Mouse (Mus musculus) limb, embryonic 11.5 days (tissue): ENCODE results near the gene Gm21761. TPM values are rescaled to one million over a fixed set of nuclear protein-coding genes. Genes with fewer than 3 reads are reported as not detected.
"Not testable (repeated sequence)": the region's sequence is repeated elsewhere in the genome, so short reads cannot be mapped to it uniquely, and the experiment has no call there.

Experiments used
- ATAC-seq: fragments of 200-750 bp; cut with Nextera tagmentation; 2 replicates; pipeline ENCODE4 v1.8.0; 2017; ENCODE audit warnings: low read depth; ENCODE audit not compliant: insufficient number of reproducible peaks, low FRiP score, low TSS enrichment
- DNase-seq: peaks from one replicate; pipeline ENCODE4 v3.0.0-alpha.2; 2015; ENCODE audit warnings: low spot score
- H3K27ac ChIP-seq: fragments of 300-500 bp; sonication (generic); replicated peaks from 2 replicates; pipeline ENCODE4 v1.5.1; 2014; ENCODE audit warnings: low read depth, mild to moderate bottlenecking, low read length
- H3K27me3 ChIP-seq: fragments of 300-500 bp; sonication (generic); 2 replicates; pipeline ENCODE4 v1.6.1; 2014; ENCODE audit warnings: mild to moderate bottlenecking, low read length, mixed read lengths; ENCODE audit not compliant: control insufficient read depth, insufficient read depth
- H3K36me3 ChIP-seq: fragments of 300-500 bp; sonication (generic); 2 replicates; pipeline ENCODE4 v1.6.1; 2014; ENCODE audit warnings: mild to moderate bottlenecking, low read length, moderate library complexity, mixed read lengths; ENCODE audit not compliant: control insufficient read depth, insufficient read depth
- H3K4me1 ChIP-seq: fragments of 300-500 bp; sonication (generic); 2 replicates; pipeline ENCODE4 v1.6.1; 2014; ENCODE audit warnings: low read length, mixed read lengths; ENCODE audit not compliant: control insufficient read depth, insufficient read depth
- H3K4me2 ChIP-seq: fragments of 300-500 bp; sonication (generic); 2 replicates; pipeline ENCODE4 v1.6.1; 2014; ENCODE audit warnings: low read depth, mild to moderate bottlenecking, moderate library complexity; ENCODE audit not compliant: severe bottlenecking
- H3K4me3 ChIP-seq: fragments of 300-500 bp; sonication (generic); 2 replicates; pipeline ENCODE4 v1.5.1; 2014; ENCODE audit warnings: low read depth, low read length
- H3K9ac ChIP-seq: fragments of 300-500 bp; sonication (generic); 2 replicates; pipeline ENCODE4 v1.6.1; 2014; ENCODE audit warnings: mild to moderate bottlenecking, low read length
- H3K9me3 ChIP-seq: fragments of 300-500 bp; sonication (generic); 2 replicates; pipeline ENCODE4 v1.6.1; 2016; ENCODE audit warnings: low read length; ENCODE audit not compliant: control insufficient read depth
- WGBS: fragments of 180-500 bp; shearing (Covaris S2); extraction: QIAGEN DNeasy Blood & Tissue Kit; methylation state at CpG from one replicate; pipeline ENCODE4 v1.1.7; 2014; 5-methylcytosine and 5-hydroxymethylcytosine counted together
- polyA plus RNA-seq: library from polyadenylated mRNA; unstranded; fragments of >200 nt; fragmentation: Nextera tagmentation; extraction: Ambion mirVana; gene quantifications from 2 replicates; pipeline ENCODE4 v1.2.1, GENCODE M21; 2014

Gm21761 gene
- polyA plus RNA-seq, 1 experiment from 2014 or later, result not detected

DNA sequence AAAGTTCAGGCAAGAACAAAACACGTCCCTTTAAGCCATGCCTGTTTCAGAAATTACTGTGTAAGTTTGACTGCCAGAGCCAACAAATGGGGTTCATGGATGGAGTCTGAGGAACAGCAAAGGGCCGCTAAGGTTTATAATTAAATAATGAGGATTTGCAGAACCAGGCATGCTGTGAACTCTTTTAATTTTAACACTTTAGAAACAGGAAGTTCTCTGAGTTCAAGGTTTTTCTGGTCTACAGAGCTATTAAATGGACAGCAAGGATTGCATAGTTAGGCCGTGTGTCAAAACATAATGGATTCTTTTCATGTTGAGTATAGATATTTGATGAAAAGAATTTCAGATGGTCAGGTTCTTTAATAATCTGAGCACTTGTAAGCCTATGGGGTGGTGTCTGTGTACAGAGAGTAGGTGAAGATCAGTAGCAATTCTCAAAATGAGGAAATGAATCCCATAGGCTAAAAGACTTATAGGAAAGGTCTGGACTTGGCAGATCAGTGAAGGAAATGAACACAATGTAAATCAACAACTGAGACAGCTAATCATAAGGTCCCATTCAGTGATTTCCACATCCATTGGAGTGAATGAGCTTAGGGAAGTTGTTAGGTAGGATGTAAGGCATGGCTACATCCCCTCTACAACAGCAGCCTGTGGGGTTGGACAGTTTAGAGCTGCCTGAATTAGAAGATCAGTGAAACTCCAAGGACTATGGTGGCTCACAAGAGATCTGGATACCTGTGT, 4.3 kb downstream of the Gm21761 start:
- WGBS, result 75% methylated on average over 2 of the region's 3 CpGs
- not testable (repeated sequence) for H3K4me2 ChIP-seq, ATAC-seq, H3K27ac ChIP-seq, H3K4me1 ChIP-seq, H3K36me3 ChIP-seq, DNase-seq, H3K9me3 ChIP-seq, H3K9ac ChIP-seq, H3K27me3 ChIP-seq, H3K4me3 ChIP-seq

DNA sequence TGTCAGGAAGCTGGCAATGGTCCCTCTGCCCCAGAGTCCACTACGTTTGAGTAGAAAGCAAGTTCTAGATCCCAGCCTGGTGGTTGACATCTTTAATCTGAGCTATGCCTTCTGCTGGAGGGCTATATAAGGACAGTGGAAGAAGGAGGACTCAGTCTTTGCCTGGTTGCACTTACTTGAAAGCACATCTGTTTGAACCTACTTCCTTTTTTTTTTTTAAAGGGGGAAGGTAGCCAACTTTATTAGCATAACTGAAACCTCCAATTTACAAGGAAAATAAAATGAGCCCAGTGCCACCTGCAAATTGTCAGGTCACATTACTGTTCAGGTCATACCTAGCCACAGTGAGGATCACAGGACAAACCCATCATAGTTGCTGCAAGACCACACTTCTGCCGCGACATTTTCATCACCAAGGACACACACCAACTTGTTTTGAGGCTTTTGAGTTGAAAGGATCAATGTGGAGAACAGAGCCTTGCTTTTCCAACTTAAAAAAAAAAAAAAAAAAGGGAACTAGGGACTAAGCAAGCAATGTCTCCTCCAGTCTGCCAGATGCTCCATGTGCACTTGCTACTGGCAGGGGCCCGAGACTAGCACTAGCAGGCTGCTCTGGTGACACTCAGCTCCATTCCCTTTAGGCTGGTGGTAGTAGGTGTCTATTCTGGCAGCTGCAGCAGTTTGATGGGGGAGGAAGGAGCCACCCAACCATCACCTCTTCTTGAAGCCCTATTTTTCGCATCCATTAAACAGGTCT, 11.9 kb downstream of the Gm21761 start:
- H3K9me3 ChIP-seq, H3K4me2 ChIP-seq, H3K4me3 ChIP-seq, DNase-seq, H3K36me3 ChIP-seq, H3K4me1 ChIP-seq, ATAC-seq, H3K27ac ChIP-seq, H3K9ac ChIP-seq, H3K27me3 ChIP-seq: not testable (repeated sequence)
- WGBS, result 76% methylated on average over 4 of the region's 5 CpGs

DNA sequence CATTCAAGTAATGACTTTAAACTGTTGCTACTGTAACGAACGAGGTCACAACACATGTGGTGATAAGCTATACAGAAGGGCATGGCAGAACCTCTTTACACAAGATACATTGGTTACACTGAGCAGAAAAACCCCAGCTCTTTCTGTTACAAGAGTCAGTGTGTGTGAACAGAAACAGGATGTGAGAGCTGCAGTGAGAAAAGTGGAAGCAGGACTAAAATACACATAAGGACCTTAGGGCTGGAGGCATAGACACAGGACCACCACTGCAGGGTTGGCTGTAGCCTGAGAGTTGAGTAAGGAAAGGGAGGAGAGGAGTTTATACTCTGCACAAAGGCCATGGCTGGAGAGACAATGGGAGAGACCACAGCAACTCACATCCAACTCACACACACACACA, 12.6 kb downstream of the Gm21761 start:
- H3K9me3 ChIP-seq, H3K27me3 ChIP-seq, DNase-seq, H3K27ac ChIP-seq, H3K9ac ChIP-seq, H3K4me3 ChIP-seq, H3K4me1 ChIP-seq, H3K36me3 ChIP-seq, H3K4me2 ChIP-seq, ATAC-seq: not testable (repeated sequence)
- WGBS, result 67% methylated on average over 2 of the region's 2 CpGs

DNA sequence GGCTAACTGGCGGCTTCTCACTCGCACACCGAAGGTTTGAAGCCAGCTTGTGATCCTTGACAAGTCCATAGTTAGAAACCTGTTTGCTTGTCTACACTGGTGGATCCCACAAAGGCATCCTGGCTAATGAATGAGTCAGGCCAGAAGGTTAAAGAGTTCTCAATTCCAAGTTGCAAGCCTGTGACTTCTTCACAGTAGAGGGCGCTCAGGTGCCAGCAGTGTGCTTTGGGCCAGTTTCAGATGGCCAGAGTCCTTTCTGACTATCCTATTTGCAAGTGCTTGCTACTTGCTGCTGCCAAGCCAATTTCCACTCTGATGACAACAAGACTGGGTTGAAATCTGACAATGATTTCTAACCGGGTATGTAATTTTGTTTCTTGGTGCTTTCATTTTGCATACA, 30.5 kb downstream of the Gm21761 start:
- H3K27me3 ChIP-seq, H3K4me1 ChIP-seq, H3K36me3 ChIP-seq, H3K27ac ChIP-seq, ATAC-seq, H3K9me3 ChIP-seq, H3K9ac ChIP-seq, DNase-seq, H3K4me2 ChIP-seq, H3K4me3 ChIP-seq: not testable (repeated sequence)
- WGBS, result 63% methylated on average over 4 of the region's 5 CpGs

DNA sequence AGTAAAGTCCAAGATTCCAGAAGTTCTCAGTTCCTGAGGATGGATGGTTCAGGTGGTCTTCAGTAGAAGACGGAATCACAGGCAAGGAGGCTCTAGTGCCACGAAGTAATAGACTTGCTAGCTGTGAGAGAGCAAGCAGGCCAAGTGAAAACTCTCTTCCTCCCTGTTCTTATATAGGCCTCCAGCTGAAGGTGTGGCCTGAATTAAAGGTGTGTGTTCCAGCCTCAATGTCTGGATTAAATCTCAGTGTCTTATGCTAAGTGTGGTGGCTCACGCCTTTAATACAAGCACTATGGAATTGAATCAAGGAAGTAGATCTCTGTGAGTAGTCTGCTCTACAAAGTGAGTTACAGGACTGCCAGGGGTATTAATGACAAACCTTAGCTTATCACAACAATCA, 34.4 kb downstream of the Gm21761 start, which contains the start of gene Tcstv1:
Gene Tcstv1, minus strand, starts transcription at position 101 of the 400 bp plus-strand sequence.
- not testable (repeated sequence) for H3K36me3 ChIP-seq, ATAC-seq, H3K4me2 ChIP-seq, DNase-seq, H3K9ac ChIP-seq, H3K4me1 ChIP-seq, H3K27me3 ChIP-seq, H3K27ac ChIP-seq, H3K4me3 ChIP-seq, H3K9me3 ChIP-seq
- WGBS, result 86% methylated on average over 3 of the region's 3 CpGs

DNA sequence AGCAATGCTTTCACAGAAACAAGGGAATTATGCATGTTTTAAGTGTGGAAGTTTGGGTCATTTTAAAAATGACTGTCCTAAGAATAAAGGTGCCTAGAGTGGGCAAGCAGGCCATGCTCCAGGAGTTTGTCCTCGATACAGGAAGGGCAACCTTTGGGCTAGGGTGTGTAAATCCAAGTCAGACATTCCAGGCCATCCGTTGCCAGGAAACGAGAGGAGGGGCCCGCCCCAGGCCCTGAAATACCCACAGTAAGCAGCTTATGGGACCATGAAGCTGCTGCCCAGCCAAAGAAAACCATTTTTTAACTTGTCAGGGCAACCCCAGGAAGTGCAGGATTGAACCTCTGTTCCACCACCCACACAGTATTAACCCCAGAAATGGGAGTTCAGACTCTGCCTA, 42.2 kb downstream of the Gm21761 start:
- not testable (repeated sequence) for ATAC-seq, H3K4me2 ChIP-seq, H3K9ac ChIP-seq, H3K27ac ChIP-seq, DNase-seq, H3K4me3 ChIP-seq, H3K36me3 ChIP-seq, H3K4me1 ChIP-seq, H3K27me3 ChIP-seq, H3K9me3 ChIP-seq
- WGBS, result 54% methylated on average over 4 of the region's 4 CpGs

DNA sequence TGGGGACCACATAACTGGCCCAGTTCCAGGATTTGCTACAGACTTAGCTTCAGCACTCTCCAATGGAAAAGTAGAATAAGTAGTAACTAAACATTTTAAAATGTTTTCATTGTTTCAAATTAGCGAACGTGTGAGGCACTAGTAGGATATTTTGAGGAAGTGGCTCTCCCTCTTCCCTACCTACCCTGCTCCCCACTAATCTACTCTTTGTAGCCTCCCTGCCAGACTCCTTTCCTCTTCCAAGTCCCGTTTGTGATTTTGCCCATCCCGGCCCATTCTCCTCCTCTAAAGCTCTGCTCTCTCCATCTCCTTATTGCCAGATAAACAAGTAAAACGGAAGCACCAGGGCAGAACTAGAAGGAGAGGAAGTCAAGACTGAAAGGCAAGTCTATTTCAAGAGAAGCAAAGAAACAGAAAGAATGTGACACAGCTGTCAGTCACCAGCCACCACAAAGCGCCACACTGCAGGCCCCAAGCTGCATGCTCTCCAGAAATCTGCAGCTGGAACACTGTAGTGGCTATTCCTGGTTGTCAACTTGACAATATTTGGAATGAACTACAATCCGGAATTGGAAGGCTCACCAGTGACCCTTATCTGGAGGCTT, 64.6 kb downstream of the Gm21761 start:
- WGBS, result 83% methylated on average over 6 of the region's 7 CpGs
- H3K9me3 ChIP-seq, H3K9ac ChIP-seq, DNase-seq, ATAC-seq, H3K4me1 ChIP-seq, H3K4me2 ChIP-seq, H3K27ac ChIP-seq, H3K36me3 ChIP-seq, H3K4me3 ChIP-seq, H3K27me3 ChIP-seq: not testable (repeated sequence)

DNA sequence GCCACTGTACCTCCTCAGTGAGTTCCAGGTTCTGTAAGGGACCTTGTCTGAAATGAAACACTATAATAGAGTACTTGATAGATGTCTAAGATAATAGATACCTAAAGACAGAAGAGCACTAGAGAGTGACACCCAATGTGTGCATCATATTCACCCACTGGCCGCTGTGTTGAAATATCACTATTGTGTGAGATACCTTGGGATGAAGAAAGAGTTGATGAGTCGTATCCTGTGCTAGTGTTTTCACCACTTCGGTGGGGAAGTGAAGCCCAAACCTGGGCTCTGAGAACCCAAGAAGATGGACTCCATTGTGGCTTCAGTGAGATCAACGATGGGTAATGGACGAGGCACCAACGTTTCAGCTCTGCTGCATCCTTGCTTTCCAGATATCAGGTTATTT, 66.7 kb downstream of the Gm21761 start:
- not testable (repeated sequence) for H3K4me2 ChIP-seq, DNase-seq, H3K9me3 ChIP-seq, H3K27ac ChIP-seq, H3K9ac ChIP-seq, H3K4me3 ChIP-seq, H3K27me3 ChIP-seq, H3K36me3 ChIP-seq, H3K4me1 ChIP-seq, ATAC-seq
- WGBS, result no CpG with 5 or more reads among the region's 6 CpGs
